Mouse (Mus musculus): ENCODE measurements at regions not wholly inside any gene's neighbourhood (a gene's known extent, or its start where the extent isn't known, plus 50 kb on each side); places are given as distances from the start of the nearest gene placed in this dataset.
"Not testable (repeated sequence)": the region's sequence is repeated elsewhere in the genome, so short reads cannot be mapped to it uniquely, and the experiment has no call there.

GRCm38 (mm10) chr17:49275916-49276315 is 152.2 kb upstream of the Mocs1 start:
- intact Hi-C loops (cut with DNase I): no loop called here

- intact Hi-C loops (cut with DNase I): no loop called here
These were observed 149.6 kb upstream of the Mocs1 start for GRCm38 (mm10) chr17:49278541-49278940.

GRCm38 (mm10) chr17:49278973-49279727 is 149.0 kb upstream of the Mocs1 start:
- intact Hi-C loops (cut with DNase I): no loop called here

GRCm38 (mm10) chr17:49281344-49281743 is 146.8 kb upstream of the Mocs1 start:
- intact Hi-C loops (cut with DNase I): no loop called here

- intact Hi-C loops (cut with DNase I): no loop called here
These were observed 145.7 kb upstream of the Mocs1 start for GRCm38 (mm10) chr17:49282498-49282897.

GRCm38 (mm10) chr17:49283491-49283890 is 144.7 kb upstream of the Mocs1 start:
- intact Hi-C loops (cut with DNase I): no loop called here

- intact Hi-C loops (cut with DNase I): no loop called here
These were observed 136.5 kb upstream of the Mocs1 start for GRCm38 (mm10) chr17:49291636-49292035.

- intact Hi-C loops (cut with DNase I): no loop called here
These were observed 123.7 kb upstream of the Mocs1 start for GRCm38 (mm10) chr17:49304461-49304860.

- intact Hi-C loops (cut with DNase I): no loop called here
These were observed 123.0 kb upstream of the Mocs1 start for GRCm38 (mm10) chr17:49305116-49305515.

- intact Hi-C loops (cut with DNase I): no loop called here
These were observed 119.1 kb upstream of the Mocs1 start for GRCm38 (mm10) chr17:49309079-49309478.

- intact Hi-C loops (cut with DNase I): no loop called here
These were observed 114.0 kb upstream of the Mocs1 start for GRCm38 (mm10) chr17:49314196-49314595.

- intact Hi-C loops (cut with DNase I): no loop called here
These were observed 100.6 kb upstream of the Mocs1 start for GRCm38 (mm10) chr17:49327524-49327923.

GRCm38 (mm10) chr17:49335318-49335717 is 92.8 kb upstream of the Mocs1 start:
- intact Hi-C loops (cut with DNase I): no loop called here

- intact Hi-C loops (cut with DNase I): no loop called here
These were observed 90.3 kb upstream of the Mocs1 start for GRCm38 (mm10) chr17:49337881-49338280.

GRCm38 (mm10) chr17:49342636-49343035 is 85.5 kb upstream of the Mocs1 start:
- intact Hi-C loops (cut with DNase I): no loop called here

GRCm38 (mm10) chr17:49346701-49347100 is 81.5 kb upstream of the Mocs1 start:
- intact Hi-C loops (cut with DNase I): no loop called here

- intact Hi-C loops (cut with DNase I): no loop called here
These were observed 78.8 kb upstream of the Mocs1 start for GRCm38 (mm10) chr17:49349328-49349727.

GRCm38 (mm10) chr17:49359212-49359611 is 69.0 kb upstream of the Mocs1 start:
- intact Hi-C loops (cut with DNase I): no loop called here

GRCm38 (mm10) chr17:49360251-49360650 is 67.9 kb upstream of the Mocs1 start:
- intact Hi-C loops (cut with DNase I): not testable (repeated sequence)

GRCm38 (mm10) chr17:49367791-49368190 is 60.4 kb upstream of the Mocs1 start:
- intact Hi-C loops (cut with DNase I): no loop called here

GRCm38 (mm10) chr17:49368476-49369269 is 59.5 kb upstream of the Mocs1 start:
- intact Hi-C loops (cut with DNase I): no loop called here

- intact Hi-C loops (cut with DNase I): no loop called here
These were observed 50.5 kb upstream of the Mocs1 start for GRCm38 (mm10) chr17:49377626-49378025.

Data from adrenal gland (tissue).